Mouse (Mus musculus): ENCODE data around the gene Tekt2. TPM values are rescaled to one million over a fixed set of nuclear protein-coding genes. Genes with fewer than 3 reads are reported as not detected.

The Tekt2 gene
- polyA plus RNA-seq, 1 experiment from 2014 or later = 6.7 TPM

GRCm38 (mm10) chr4:126306058-126306457 lies 19.4 kb downstream of the Tekt2 start:
- ATAC-seq (ENCODE audit: low read depth) = no peak
- no peaks in the 10 kb centered on the region for H3K9me3 ChIP-seq
- H3K4me1 ChIP-seq (replicated peaks) = peaks cover 17% of the 10 kb centered on the region
- 93% methylated on average over 6 of the region's 6 CpGs for WGBS
- H3K27me3 ChIP-seq = peaks cover 34% of the 10 kb centered on the region
- H3K4me3 ChIP-seq = no peak overlapping the region
- H3K9ac ChIP-seq = no peak overlapping the region
- no peak overlapping the region for H3K27ac ChIP-seq (replicated peaks)
- no peaks in the 10 kb centered on the region for H3K36me3 ChIP-seq
- no peak overlapping the region for H3K4me2 ChIP-seq

- Histone ChIP-seq H3K4me2 (no peak overlapping the region), H3K27ac (replicated peaks) (no peak overlapping the region), H3K36me3 (no peaks in the 10 kb centered on the region), H3K27me3 (peaks cover 41% of the 10 kb centered on the region), H3K4me3 (no peak overlapping the region), H3K9ac (no peak overlapping the region), H3K4me1 (replicated peaks) (peaks cover 21% of the 10 kb centered on the region), H3K9me3 (no peaks in the 10 kb centered on the region)
- WGBS = 100% methylated on average over 1 of the region's 1 CpGs
- no peak for ATAC-seq (ENCODE audit: low read depth)
Observed at GRCm38 (mm10) chr4:126305428-126305827, 20.1 kb downstream of the Tekt2 start.

GRCm38 (mm10) chr4:126303877-126304276 lies 21.6 kb downstream of the Tekt2 start:
- Histone ChIP-seq H3K4me2 (no peak overlapping the region), H3K9ac (no peak overlapping the region), H3K36me3 (no peaks in the 10 kb centered on the region), H3K4me3 (no peak overlapping the region), H3K4me1 (replicated peaks) (peaks cover 15% of the 10 kb centered on the region), H3K27me3 (peaks cover 56% of the 10 kb centered on the region), H3K9me3 (no peaks in the 10 kb centered on the region), H3K27ac (replicated peaks) (no peak overlapping the region)
- ATAC-seq (ENCODE audit: low read depth) = no peak
- 62% methylated on average over 4 of the region's 4 CpGs for WGBS

- ATAC-seq (ENCODE audit: low read depth) = 0 out of 2 replicates have a peak, but pooled peaks have one; percentile 38
- no peaks in the 10 kb centered on the region for H3K9me3 ChIP-seq
- peak overlapping the region; percentile 30 for H3K4me3 ChIP-seq
- peaks cover 22% of the 10 kb centered on the region for H3K4me1 ChIP-seq (replicated peaks)
- H3K36me3 ChIP-seq = no peaks in the 10 kb centered on the region
- peak overlapping the region; percentile 52 for H3K4me2 ChIP-seq
- H3K9ac ChIP-seq = peak overlapping the region; percentile 54; the same call in 1 of the 2 replicates
- WGBS = 3% methylated on average over 27 of the region's 27 CpGs
- H3K27ac ChIP-seq (replicated peaks) = no peak overlapping the region
- H3K27me3 ChIP-seq = peaks cover 78% of the 10 kb centered on the region
Observed at GRCm38 (mm10) chr4:126301584-126302309, 23.7 kb downstream of the Tekt2 start.

- Histone ChIP-seq H3K9me3 (no peaks in the 10 kb centered on the region), H3K36me3 (no peaks in the 10 kb centered on the region), H3K4me3 (peak overlapping the region; percentile 30), H3K27ac (replicated peaks) (no peak overlapping the region), H3K4me2 (peak overlapping the region; percentile 52), H3K4me1 (replicated peaks) (peaks cover 28% of the 10 kb centered on the region), H3K9ac (peak overlapping the region; percentile 54), H3K27me3 (peaks cover 85% of the 10 kb centered on the region)
- ATAC-seq (ENCODE audit: low read depth) = no peak
- under 1% methylated on average over 47 of the region's 50 CpGs for WGBS
Observed at GRCm38 (mm10) chr4:126300916-126301583, 24.4 kb downstream of the Tekt2 start.

GRCm38 (mm10) chr4:126296617-126297101 lies 28.8 kb downstream of the Tekt2 start:
- no peaks in the 10 kb centered on the region for H3K36me3 ChIP-seq
- peak overlapping the region; percentile 62 for H3K4me2 ChIP-seq
- no peak overlapping the region for H3K27ac ChIP-seq (replicated peaks)
- no peaks in the 10 kb centered on the region for H3K9me3 ChIP-seq
- H3K4me3 ChIP-seq = peak overlapping the region; percentile 34
- no peak for ATAC-seq (ENCODE audit: low read depth)
- H3K27me3 ChIP-seq = peaks cover 74% of the 10 kb centered on the region
- peaks cover 24% of the 10 kb centered on the region for H3K4me1 ChIP-seq (replicated peaks)
- peak overlapping the region; percentile 64 for H3K9ac ChIP-seq
- WGBS = under 1% methylated on average over 34 of the region's 34 CpGs

- Histone ChIP-seq H3K27ac (replicated peaks) (no peak overlapping the region), H3K27me3 (peaks cover 67% of the 10 kb centered on the region), H3K4me1 (replicated peaks) (peaks cover 17% of the 10 kb centered on the region), H3K36me3 (no peaks in the 10 kb centered on the region), H3K4me3 (no peak overlapping the region), H3K9ac (no peak overlapping the region), H3K4me2 (no peak overlapping the region), H3K9me3 (no peaks in the 10 kb centered on the region)
- 30% methylated on average over 4 of the region's 4 CpGs for WGBS
- no peak for ATAC-seq (ENCODE audit: low read depth)
Observed at GRCm38 (mm10) chr4:126295937-126296336, 29.6 kb downstream of the Tekt2 start.

- H3K9me3 ChIP-seq = no peaks in the 10 kb centered on the region
- no peak for ATAC-seq (ENCODE audit: low read depth)
- H3K9ac ChIP-seq = no peak overlapping the region
- no peak overlapping the region for H3K4me2 ChIP-seq
- no peaks in the 10 kb centered on the region for H3K36me3 ChIP-seq
- H3K27me3 ChIP-seq = peaks cover 64% of the 10 kb centered on the region
- peaks cover 13% of the 10 kb centered on the region for H3K4me1 ChIP-seq (replicated peaks)
- 75% methylated on average over 6 of the region's 6 CpGs for whole genome bisulfite sequencing
- H3K27ac ChIP-seq (replicated peaks) = no peak overlapping the region
- H3K4me3 ChIP-seq = no peak overlapping the region
Observed at GRCm38 (mm10) chr4:126295152-126295551, 30.3 kb downstream of the Tekt2 start.

- Histone ChIP-seq H3K4me3 (no peak overlapping the region), H3K4me1 (replicated peaks) (peaks cover 14% of the 10 kb centered on the region), H3K36me3 (no peaks in the 10 kb centered on the region), H3K9me3 (no peaks in the 10 kb centered on the region), H3K9ac (no peak overlapping the region), H3K27ac (replicated peaks) (no peak overlapping the region), H3K4me2 (no peak overlapping the region), H3K27me3 (peaks cover 64% of the 10 kb centered on the region)
- ATAC-seq (ENCODE audit: low read depth) = no peak
- 51% methylated on average over 13 of the region's 13 CpGs for WGBS
Observed at GRCm38 (mm10) chr4:126291196-126291595, 34.3 kb downstream of the Tekt2 start.

- 81% methylated on average over 8 of the region's 8 CpGs for WGBS
- no peak for ATAC-seq (ENCODE audit: low read depth)
- H3K36me3 ChIP-seq = no peaks in the 10 kb centered on the region
- no peak overlapping the region for H3K27ac ChIP-seq (replicated peaks)
- H3K27me3 ChIP-seq = peaks cover 62% of the 10 kb centered on the region
- no peaks in the 10 kb centered on the region for H3K9me3 ChIP-seq
- H3K4me3 ChIP-seq = no peak overlapping the region
- peaks cover 14% of the 10 kb centered on the region for H3K4me1 ChIP-seq (replicated peaks)
- no peak overlapping the region for H3K4me2 ChIP-seq
- no peak overlapping the region for H3K9ac ChIP-seq
Observed at GRCm38 (mm10) chr4:126290314-126290713, 35.2 kb downstream of the Tekt2 start.

GRCm38 (mm10) chr4:126288085-126288666 lies 37.3 kb downstream of the Tekt2 start:
- H3K9me3 ChIP-seq = no peaks in the 10 kb centered on the region
- 39% methylated on average over 17 of the region's 17 CpGs for WGBS
- 0 out of 2 replicates have a peak overlapping the region, but pooled peaks have one; percentile 38 for H3K4me3 ChIP-seq
- H3K9ac ChIP-seq = no peak overlapping the region
- H3K4me1 ChIP-seq (replicated peaks) = peaks cover 14% of the 10 kb centered on the region
- peak overlapping the region; percentile 25 for H3K4me2 ChIP-seq
- ATAC-seq (ENCODE audit: low read depth) = peak; percentile 40; the same call in 1 of the 2 replicates
- no peaks in the 10 kb centered on the region for H3K36me3 ChIP-seq
- H3K27ac ChIP-seq (replicated peaks) = no peak overlapping the region
- peaks cover 69% of the 10 kb centered on the region for H3K27me3 ChIP-seq

All from neural tube, embryonic 13.5 days (tissue).